Mouse (Mus musculus) large intestine, adult 2 months (tissue): ENCODE results near the gene Pold1. TPM values are rescaled to one million over a fixed set of nuclear protein-coding genes. Genes with fewer than 3 reads are reported as not detected.

Experiments
- DNase-seq: peaks from one replicate; pipeline ENCODE4 v3.0.0-alpha.2; 2012; ENCODE audit warnings: low read depth, low spot score
- WGBS: fragments of 180-500 bp; shearing (Covaris S2); methylation state at CpG from one replicate; pipeline ENCODE4 v1.1.7; 2018; 5-methylcytosine and 5-hydroxymethylcytosine counted together
- polyA plus RNA-seq: library from polyadenylated mRNA; depleted of rRNA; stranded (reverse); fragments of >200 nt; gene quantifications from 2 replicates; pipeline ENCODE4 v1.2.3, GENCODE M21; 2012

The Pold1 gene
- polyA plus RNA-seq, 1 experiment: 47.0 TPM

GRCm38 (mm10) chr7:44530507-44530906 lies 18.1 kb downstream of the Pold1 start:
- WGBS: 75% methylated on average over 3 of the region's 3 CpGs
- DNase-seq: no peak

- DNase-seq: no peak
- 65% methylated on average over 5 of the region's 5 CpGs for WGBS
Observed at GRCm38 (mm10) chr7:44529518-44529917, 19.1 kb downstream of the Pold1 start.

GRCm38 (mm10) chr7:44527483-44528398 lies 20.9 kb downstream of the Pold1 start:
- 4% methylated on average over 40 of the region's 40 CpGs for WGBS
- peak; percentile 29 for DNase-seq

GRCm38 (mm10) chr7:44526414-44527154 lies 22.1 kb downstream of the Pold1 start:
- 94% methylated on average over 14 of the region's 14 CpGs for WGBS

GRCm38 (mm10) chr7:44525126-44525832 lies 23.4 kb downstream of the Pold1 start:
- WGBS: 5% methylated on average over 22 of the region's 22 CpGs
- DNase-seq: peak; percentile 70

More at GRCm38 (mm10) chr7:44526414-44527154, 22.1 kb downstream of the Pold1 start:
- no peak for DNase-seq

- WGBS: 39% methylated on average over 12 of the region's 12 CpGs
- no peak for DNase-seq
Observed at GRCm38 (mm10) chr7:44524502-44524901, 24.1 kb downstream of the Pold1 start, which contains the start of gene Mybpc2. Gene Mybpc2 (minus strand): TSS chr7:44524656.

GRCm38 (mm10) chr7:44523056-44523455 lies 25.6 kb downstream of the Pold1 start:
- DNase-seq: no peak
- WGBS: 73% methylated on average over 2 of the region's 2 CpGs

GRCm38 (mm10) chr7:44521710-44522109 lies 26.9 kb downstream of the Pold1 start:
- DNase-seq: no peak
- 3% methylated on average over 20 of the region's 20 CpGs for WGBS

GRCm38 (mm10) chr7:44520990-44521389 lies 27.7 kb downstream of the Pold1 start:
- DNase-seq: no peak
- WGBS: 55% methylated on average over 3 of the region's 3 CpGs

- 52% methylated on average over 9 of the region's 9 CpGs for WGBS
- DNase-seq: no peak
Observed at GRCm38 (mm10) chr7:44519240-44519913, 29.3 kb downstream of the Pold1 start.

GRCm38 (mm10) chr7:44507491-44507890 lies 41.2 kb downstream of the Pold1 start:
- no peak for DNase-seq

- WGBS: 28% methylated on average over 5 of the region's 5 CpGs
- peak; percentile 28 for DNase-seq
Observed at GRCm38 (mm10) chr7:44501563-44502115, 47.0 kb downstream of the Pold1 start.

- DNase-seq: no peak
- WGBS: 36% methylated on average over 20 of the region's 20 CpGs
Observed at GRCm38 (mm10) chr7:44500046-44500445, 48.6 kb downstream of the Pold1 start.

- no peak for DNase-seq
Observed at GRCm38 (mm10) chr7:44498922-44499321, 49.7 kb downstream of the Pold1 start.

GRCm38 (mm10) chr7:44497361-44498055 lies 51.1 kb downstream of the Pold1 start:
- WGBS: 85% methylated on average over 10 of the region's 10 CpGs
- no peak for DNase-seq

More at GRCm38 (mm10) chr7:44498922-44499321, 49.7 kb downstream of the Pold1 start:
- WGBS: 62% methylated on average over 1 of the region's 1 CpGs

- DNase-seq: no peak
- 2% methylated on average over 26 of the region's 26 CpGs for WGBS
Observed at GRCm38 (mm10) chr7:44496771-44497109, 51.9 kb downstream of the Pold1 start.

GRCm38 (mm10) chr7:44495992-44496770 lies 52.5 kb downstream of the Pold1 start, which contains the start of the genes Emc10 and Fam71e1:
Gene Emc10 (minus strand): TSS chr7:44496529.
Gene Fam71e1 (plus strand): TSS chr7:44496581.
- peak; percentile 93 for DNase-seq
- under 1% methylated on average over 58 of the region's 58 CpGs for WGBS

GRCm38 (mm10) chr7:44495086-44495485 lies 53.6 kb downstream of the Pold1 start:
- 75% methylated on average over 7 of the region's 7 CpGs for WGBS
- no peak for DNase-seq
